Mouse (Mus musculus) limb, embryonic 14.5 days (tissue): ENCODE results near the gene Rad54l2. TPM values are rescaled to one million over a fixed set of nuclear protein-coding genes. Genes with fewer than 3 reads are reported as not detected.
A peak's percentile ranks its signal among the peaks of the same experiment; 100 is the strongest.

ENCODE experiments used
- ATAC-seq: fragments of 200-750 bp; cut with Nextera tagmentation; 2 replicates; pipeline ENCODE4 v1.8.0; 2017; ENCODE audit warnings: low read depth, moderate number of reproducible peaks, moderate TSS enrichment; ENCODE audit not compliant: low FRiP score
- DNase-seq: peaks from one replicate; pipeline ENCODE4 v3.0.0-alpha.2; 2015; ENCODE audit warnings: low spot score
- H3K27ac ChIP-seq: fragments of 300-500 bp; sonication (generic); replicated peaks from 2 replicates; pipeline ENCODE4 v1.5.1; 2014; ENCODE audit warnings: low read depth, mild to moderate bottlenecking, low read length, moderate library complexity, mixed read lengths
- H3K27me3 ChIP-seq: fragments of 300-500 bp; sonication (generic); 2 replicates; pipeline ENCODE4 v1.6.1; 2014; ENCODE audit warnings: low read length, mixed read lengths; ENCODE audit not compliant: control insufficient read depth, insufficient read depth
- H3K36me3 ChIP-seq: fragments of 300-500 bp; sonication (generic); 2 replicates; pipeline ENCODE4 v1.6.1; 2014; ENCODE audit warnings: mild to moderate bottlenecking, low read length, moderate library complexity, mixed read lengths; ENCODE audit not compliant: control insufficient read depth, insufficient read depth
- H3K4me1 ChIP-seq: fragments of 300-500 bp; sonication (generic); 2 replicates; pipeline ENCODE4 v1.6.1; 2014; ENCODE audit warnings: antibody characterized with exemption, low read length, mixed read lengths; ENCODE audit not compliant: control insufficient read depth, insufficient read depth
- H3K4me2 ChIP-seq: fragments of 300-500 bp; sonication (generic); replicated peaks from 2 replicates; pipeline ENCODE4 v1.6.1; 2014; ENCODE audit warnings: low read depth, mild to moderate bottlenecking, low read length, moderate library complexity; ENCODE audit not compliant: severe bottlenecking
- H3K4me3 ChIP-seq: fragments of 300-500 bp; sonication (generic); replicated peaks from 2 replicates; pipeline ENCODE4 v1.5.1; 2014; ENCODE audit warnings: low read length
- H3K9ac ChIP-seq: fragments of 300-500 bp; sonication (generic); 2 replicates; pipeline ENCODE4 v1.6.1; 2014; ENCODE audit warnings: mild to moderate bottlenecking, low read depth, low read length, moderate library complexity; ENCODE audit not compliant: severe bottlenecking
- H3K9me3 ChIP-seq: fragments of 300-500 bp; sonication (generic); 2 replicates; pipeline ENCODE4 v1.6.1; 2016; ENCODE audit warnings: low read length; ENCODE audit not compliant: control insufficient read depth
- POLR2A ChIP-seq: fragments of 200-500 bp; IDR thresholded peaks from 2 replicates; pipeline ENCODE4 v1.8.0; 2012; ENCODE audit warnings: inconsistent platforms, mild to moderate bottlenecking, moderate library complexity, borderline replicate concordance; ENCODE audit not compliant: insufficient read depth, insufficient read length; ENCODE audit errors: extremely low read depth
- WGBS: fragments of 180-500 bp; shearing (Covaris S2); extraction: QIAGEN DNeasy Blood & Tissue Kit; methylation state at CpG from one replicate; pipeline ENCODE4 v1.1.7; 2014; 5-methylcytosine and 5-hydroxymethylcytosine counted together
- polyA plus RNA-seq, 2 experiments: library from polyadenylated mRNA; depleted of rRNA in 1 of 2; stranded (reverse) in 1 of 2; unstranded in 1 of 2; fragments of >200 nt; fragmentation: Nextera tagmentation in 1 of 2; extraction: Ambion mirVana in 1 of 2; gene quantifications; 2 replicates each; pipeline versions ENCODE4 v1.2.1 to v1.2.3; 2012 to 2014

Gene Rad54l2
- polyA plus RNA-seq, 2 experiments, result 4.3 to 12.9 TPM

- no peak for ATAC-seq
- H3K4me2 ChIP-seq, result no peak overlapping the region
- no peaks in the 10 kb centered on the region for H3K27me3 ChIP-seq
- H3K9ac ChIP-seq, result no peak overlapping the region
- H3K36me3 ChIP-seq, result no peaks in the 10 kb centered on the region
- no peak overlapping the region for H3K27ac ChIP-seq
- H3K9me3 ChIP-seq, result no peaks in the 10 kb centered on the region
- 92% methylated on average over 1 of the region's 1 CpGs for WGBS
- H3K4me1 ChIP-seq, result 0 out of 2 replicates have a peak, but pooled peaks cover 3% of the 10 kb centered on the region
- no peak for DNase-seq
- TF ChIP-seq POLR2A, result no peak
- no peak overlapping the region for H3K4me3 ChIP-seq
Observed at GRCm38 (mm10) chr9:106819201-106819600, 30.2 kb upstream of the Rad54l2 start.

DNA sequence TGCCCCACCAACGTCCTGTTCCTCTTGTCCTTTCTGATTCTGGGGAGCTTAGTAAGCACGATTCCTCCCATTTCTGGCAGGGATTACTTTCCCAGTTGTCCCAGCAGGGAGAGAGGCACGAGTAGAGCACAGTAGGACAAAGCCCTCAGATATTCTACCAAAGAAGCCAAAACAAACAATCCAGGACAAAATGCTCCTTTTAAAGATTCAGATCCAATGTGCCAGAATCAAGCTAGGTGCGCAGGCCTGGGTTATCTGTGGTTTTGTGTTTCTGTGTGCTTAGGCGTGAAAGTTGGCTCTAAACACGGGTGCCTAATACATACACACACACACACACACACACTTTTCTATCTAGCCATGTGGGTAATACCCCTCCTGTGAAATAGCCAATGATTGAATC is 29.2 kb upstream of the Rad54l2 start:
- H3K9me3 ChIP-seq, result no peaks in the 10 kb centered on the region
- no peak for TF ChIP-seq POLR2A
- H3K36me3 ChIP-seq, result no peaks in the 10 kb centered on the region
- H3K27me3 ChIP-seq, result no peaks in the 10 kb centered on the region
- WGBS, result 77% methylated on average over 6 of the region's 6 CpGs
- no peak overlapping the region for H3K4me2 ChIP-seq
- no peak overlapping the region for H3K9ac ChIP-seq
- 0 out of 2 replicates have a peak, but pooled peaks cover 3% of the 10 kb centered on the region for H3K4me1 ChIP-seq
- no peak for ATAC-seq
- H3K27ac ChIP-seq, result no peak overlapping the region
- H3K4me3 ChIP-seq, result no peak overlapping the region
- no peak for DNase-seq

DNA sequence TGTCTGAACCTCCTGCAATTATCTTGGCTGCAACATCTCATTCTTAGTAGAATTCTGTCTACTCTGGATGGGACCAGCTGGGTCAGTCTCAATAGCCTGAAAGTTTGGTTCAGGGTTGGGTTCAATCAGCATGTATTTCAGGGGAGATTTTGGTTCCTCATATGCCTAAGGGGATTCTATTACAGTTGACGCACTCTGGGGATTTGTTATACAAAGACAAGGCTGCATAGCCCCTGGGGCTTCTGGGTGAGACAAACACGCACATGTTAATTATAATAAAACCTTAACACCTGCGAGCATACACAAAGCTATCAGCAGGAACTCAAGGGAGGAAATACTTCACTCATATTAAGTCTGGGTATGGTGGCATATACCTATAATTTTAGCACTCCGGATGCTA is 17.5 kb upstream of the Rad54l2 start:
- Histone ChIP-seq H3K27ac (no peak overlapping the region), H3K9me3 (no peaks in the 10 kb centered on the region; the same call in 1 of the 2 replicates), H3K4me1 (no peaks in the 10 kb centered on the region), H3K36me3 (no peaks in the 10 kb centered on the region), H3K27me3 (no peaks in the 10 kb centered on the region), H3K4me3 (no peak overlapping the region), H3K4me2 (no peak overlapping the region), H3K9ac (no peak overlapping the region)
- no peak for TF ChIP-seq POLR2A
- WGBS, result 60% methylated on average over 4 of the region's 4 CpGs
- DNase-seq (no peak), ATAC-seq (no peak)

GRCm38 (mm10) chr9:106790831-106791230 is 1.8 kb upstream of the Rad54l2 start:
- TF ChIP-seq POLR2A, result no peak
- ATAC-seq, result no peak
- no peak overlapping the region for H3K4me3 ChIP-seq
- no peak for DNase-seq
- H3K27me3 ChIP-seq, result no peaks in the 10 kb centered on the region
- H3K27ac ChIP-seq, result no peak overlapping the region
- H3K9ac ChIP-seq, result no peak overlapping the region
- no peak overlapping the region for H3K4me2 ChIP-seq
- H3K9me3 ChIP-seq, result no peaks in the 10 kb centered on the region
- no peaks in the 10 kb centered on the region for H3K36me3 ChIP-seq
- peaks cover 11% of the 10 kb centered on the region for H3K4me1 ChIP-seq
- 68% methylated on average over 6 of the region's 6 CpGs for WGBS

DNA sequence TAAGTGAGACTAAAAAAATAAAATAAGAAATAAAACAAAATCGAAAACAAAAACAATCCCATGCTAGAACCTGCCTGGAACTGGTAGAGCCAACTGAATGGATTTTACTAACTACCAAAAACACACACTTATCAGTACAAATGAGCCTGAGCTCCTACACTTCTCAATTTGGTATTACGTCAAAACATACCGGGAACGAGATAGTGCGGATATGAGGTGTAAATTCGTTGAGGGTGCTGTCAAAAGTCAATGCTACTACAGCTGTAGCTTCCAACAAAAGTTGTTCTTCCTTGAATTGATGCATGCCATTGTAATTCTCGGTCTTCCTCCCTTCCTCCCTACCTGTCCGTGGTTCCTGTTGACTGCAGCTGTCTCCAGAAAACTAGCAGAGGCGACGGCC is 369 bp upstream of the Rad54l2 start:
- DNase-seq, result no peak
- WGBS, result 20% methylated on average over 10 of the region's 10 CpGs
- 0 out of 2 replicates have a peak, but pooled peaks have one; percentile 4 for ATAC-seq

More for the DNA sequence above, 369 bp upstream of the Rad54l2 start:
- Histone ChIP-seq H3K27ac (no peak overlapping the region; the same call in 1 of the 2 replicates), H3K36me3 (no peaks in the 10 kb centered on the region), H3K27me3 (no peaks in the 10 kb centered on the region), H3K9ac (peak overlapping the region; percentile 99), H3K4me1 (peaks cover 11% of the 10 kb centered on the region), H3K9me3 (no peaks in the 10 kb centered on the region), H3K4me3 (peak overlapping the region; percentile 100), H3K4me2 (peak overlapping the region; percentile 89)
- TF ChIP-seq POLR2A, result no peak
